Mouse (Mus musculus): ENCODE measurements around the gene Parn. TPM values are rescaled to one million over a fixed set of nuclear protein-coding genes. Genes with fewer than 3 reads are reported as not detected.

Gene Parn
- polyA plus RNA-seq, 1 experiment, result 21.4 TPM

GRCm38 (mm10) chr16:13628345-13628744, 39.6 kb downstream of the Parn start:
- no peak for DNase-seq (ENCODE audit: low spot score)

DNA sequence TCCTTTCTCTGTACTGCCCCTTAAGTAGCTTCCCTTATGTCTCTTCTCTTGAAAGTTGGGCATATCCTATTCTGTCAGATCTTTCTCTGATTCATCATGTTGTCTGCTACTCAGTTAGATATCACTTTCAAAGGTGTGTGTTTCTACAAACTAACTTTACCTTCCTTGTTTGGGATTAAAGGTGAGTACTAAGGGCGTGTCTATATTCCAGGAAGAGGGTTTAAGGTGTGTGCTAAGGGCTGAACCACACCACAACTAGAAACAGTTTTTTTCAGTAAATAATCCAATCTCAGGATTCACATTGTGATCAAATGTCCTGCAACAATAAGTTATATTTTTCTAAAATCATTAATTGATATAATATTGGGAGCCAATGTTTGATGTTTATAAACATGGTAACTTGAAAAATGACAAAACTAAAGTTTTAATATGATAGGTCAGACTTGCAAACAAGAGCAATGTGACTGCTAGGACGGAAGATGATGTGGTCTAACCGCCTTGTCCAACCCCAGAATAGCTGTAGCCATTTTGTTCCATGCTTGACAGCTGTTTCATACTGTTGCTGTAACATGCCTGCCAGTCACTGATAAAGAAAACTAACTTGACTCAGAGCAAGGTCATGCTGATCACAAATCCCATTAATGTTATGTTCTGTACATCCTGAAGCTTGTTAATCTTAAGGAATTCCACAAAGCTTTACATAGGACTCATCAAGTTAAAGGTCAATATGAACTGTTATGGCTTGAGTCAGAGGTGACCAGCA, 46.0 kb downstream of the Parn start:
- no peak for DNase-seq (ENCODE audit: low spot score)

DNA sequence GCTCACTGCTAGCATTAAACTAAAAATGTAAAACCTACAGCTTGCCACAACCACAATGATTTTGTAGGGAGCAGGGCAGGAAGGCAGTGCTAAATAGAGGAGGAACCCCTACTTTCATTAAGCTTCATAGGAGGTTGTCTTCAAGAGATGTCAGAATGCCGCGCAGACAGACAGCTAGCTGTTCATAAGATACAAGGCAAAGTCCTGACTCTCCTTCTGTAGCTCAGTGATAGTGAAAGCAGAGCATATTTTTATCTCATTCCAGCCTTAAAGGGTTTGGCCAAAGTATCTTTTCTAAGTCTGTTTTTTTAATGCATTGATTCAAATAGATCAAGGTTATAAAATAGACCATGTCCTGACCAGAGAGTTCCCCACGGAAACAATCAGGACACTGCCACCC, 47.8 kb downstream of the Parn start:
- no peak for DNase-seq (ENCODE audit: low spot score)

DNA sequence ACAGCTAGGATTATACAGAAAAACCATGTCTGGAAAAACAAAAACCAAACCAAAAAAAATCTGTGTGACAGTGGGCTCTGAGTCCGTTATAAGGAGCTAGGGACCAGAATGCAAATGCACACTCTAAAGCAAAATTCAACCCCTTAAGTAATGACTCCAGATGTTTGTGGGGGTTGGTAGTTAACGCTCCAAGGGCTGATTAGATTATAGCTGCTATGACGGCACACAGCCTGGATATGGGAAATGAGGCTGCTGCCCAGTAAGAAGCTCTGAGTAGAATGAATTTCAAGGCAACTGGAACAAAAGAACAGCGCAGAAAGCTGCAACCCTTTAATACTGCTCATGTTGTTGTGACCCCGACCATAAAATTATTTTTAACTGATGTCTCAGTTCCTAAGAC, 52.7 kb downstream of the Parn start:
- no peak for DNase-seq (ENCODE audit: low spot score)

DNA sequence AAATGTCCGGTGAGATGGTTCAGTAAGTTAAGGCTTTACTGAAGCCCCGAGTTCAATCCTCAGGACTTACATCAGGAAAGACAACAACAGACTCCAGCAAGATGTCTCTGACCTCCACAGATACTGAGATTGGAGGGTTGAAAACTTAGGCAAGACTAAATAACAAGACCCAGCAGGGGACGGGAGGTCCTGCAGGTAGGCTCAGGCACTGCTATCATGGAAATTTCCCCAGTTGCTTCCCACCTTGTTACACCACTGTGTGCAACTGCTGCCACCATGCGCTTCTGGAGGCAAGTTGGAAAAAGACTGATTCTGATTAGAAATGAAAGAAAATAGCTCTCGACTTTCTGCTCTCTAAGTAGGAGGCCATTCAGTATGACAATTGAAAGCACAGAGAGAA, 55.4 kb downstream of the Parn start:
- DNase-seq (ENCODE audit: low spot score), result no peak

- no peak for DNase-seq (ENCODE audit: low spot score)
These were observed 55.9 kb downstream of the Parn start for GRCm38 (mm10) chr16:13612058-13612457.

DNA sequence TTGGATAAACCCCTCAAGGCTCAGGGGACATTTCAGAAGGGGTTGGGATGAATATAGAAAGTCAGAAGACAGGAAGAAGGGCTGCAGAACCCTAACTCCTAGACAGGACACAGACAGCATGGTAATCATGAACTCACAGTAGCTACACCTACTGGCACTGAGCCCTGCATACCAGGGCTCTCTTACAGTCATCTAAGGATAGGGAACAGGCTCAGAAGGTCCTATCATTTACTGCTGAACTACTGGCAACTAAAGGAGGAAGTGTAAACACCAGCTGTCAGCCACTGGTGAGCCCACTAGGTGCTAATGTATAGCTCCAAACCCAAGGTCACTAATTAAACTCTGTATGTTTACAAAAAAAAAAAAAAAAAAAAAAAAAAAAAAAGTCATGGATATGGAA, 56.6 kb downstream of the Parn start:
- no peak for DNase-seq (ENCODE audit: low spot score)

DNA sequence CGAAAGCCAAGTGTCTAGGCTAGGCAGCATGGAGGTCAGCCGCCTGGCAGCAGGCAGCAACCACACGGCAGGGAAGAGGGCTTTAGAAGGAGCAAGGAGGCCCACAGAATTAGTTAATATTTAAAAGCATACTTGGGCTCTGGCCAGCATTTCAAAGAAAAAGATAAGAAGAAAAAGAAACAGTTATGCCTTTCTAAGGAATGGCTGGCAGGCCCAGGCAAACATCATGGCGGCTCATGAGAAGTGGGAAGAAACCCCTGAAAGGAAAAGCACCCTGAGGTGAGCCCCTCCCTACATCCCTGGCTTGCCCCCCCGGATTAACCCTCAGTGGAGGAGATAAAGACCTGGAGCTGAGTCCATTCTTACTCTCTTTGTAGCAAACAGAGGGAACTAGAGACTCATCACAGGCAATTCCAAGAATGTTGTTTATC, 57.0 kb downstream of the Parn start:
- DNase-seq (ENCODE audit: low spot score), result no peak

- no peak for DNase-seq (ENCODE audit: low spot score)
These were observed 59.3 kb downstream of the Parn start for GRCm38 (mm10) chr16:13608705-13609085.

GRCm38 (mm10) chr16:13607987-13608704, 59.8 kb downstream of the Parn start:
- no peak for DNase-seq (ENCODE audit: low spot score)

DNA sequence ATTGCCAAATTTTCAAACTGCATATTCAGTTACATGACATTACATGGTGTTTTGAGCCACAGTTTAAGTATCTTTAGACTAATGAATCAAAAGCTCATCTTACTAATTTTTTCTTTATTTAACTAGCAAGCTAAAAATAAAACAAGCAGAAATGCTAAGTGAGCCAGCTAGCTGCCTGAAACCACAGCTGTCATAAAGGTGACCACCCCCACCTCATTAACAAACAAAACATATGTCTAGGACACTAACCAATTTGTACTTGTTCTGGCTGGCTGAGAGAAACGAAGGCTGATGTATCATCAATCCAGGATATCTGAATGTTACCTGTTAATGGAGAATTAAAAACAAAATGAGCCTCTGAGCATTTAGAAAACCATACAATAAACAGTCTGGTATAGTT, 65.2 kb downstream of the Parn start:
- DNase-seq (ENCODE audit: low spot score), result no peak

DNA sequence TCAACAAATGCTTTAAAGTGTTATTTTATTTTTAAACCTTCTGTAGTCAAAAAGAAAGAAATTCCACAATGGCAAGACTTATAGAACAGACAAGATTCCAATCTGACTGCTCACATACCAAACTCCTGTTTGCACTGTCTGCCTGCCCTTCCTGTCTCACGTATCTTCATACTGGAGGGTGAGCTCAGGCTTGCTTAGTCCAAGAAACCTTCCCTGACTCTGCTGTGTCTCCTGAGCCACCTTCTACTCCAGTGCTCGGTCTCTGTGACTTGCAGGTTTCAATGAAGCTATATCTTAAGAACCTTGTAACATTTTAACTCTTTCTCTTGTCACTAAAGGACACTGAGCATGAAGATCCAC, 78.9 kb downstream of the Parn start:
- no peak for DNase-seq (ENCODE audit: low spot score)

- DNase-seq (ENCODE audit: low spot score), result no peak
These were observed 79.6 kb downstream of the Parn start for GRCm38 (mm10) chr16:13588182-13589048.

GRCm38 (mm10) chr16:13585234-13585633, 82.7 kb downstream of the Parn start:
- no peak for DNase-seq (ENCODE audit: low spot score)

- no peak for DNase-seq (ENCODE audit: low spot score)
These were observed 87.2 kb downstream of the Parn start for GRCm38 (mm10) chr16:13580784-13581183.

GRCm38 (mm10) chr16:13580016-13580415, 88.0 kb downstream of the Parn start:
- DNase-seq (ENCODE audit: low spot score), result no peak

DNA sequence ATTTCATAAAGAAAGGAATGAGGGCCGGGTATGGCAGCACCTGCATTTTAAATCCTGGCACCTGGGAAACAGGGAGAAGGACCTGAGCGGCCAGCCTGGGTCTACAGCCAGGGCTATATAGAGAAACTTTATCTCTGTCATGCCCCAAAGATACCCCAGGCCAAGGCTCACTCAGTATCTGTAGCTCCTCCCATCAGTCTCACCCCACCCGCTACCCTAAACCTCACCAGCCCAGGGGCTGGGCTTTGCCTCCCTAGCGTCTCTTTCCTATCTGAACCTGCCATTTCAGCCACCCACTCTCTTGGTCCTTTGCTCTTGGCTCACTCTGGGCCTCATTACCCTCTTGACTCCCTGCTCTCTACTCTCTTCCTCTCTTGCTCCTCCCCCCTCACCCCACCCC, 92.7 kb downstream of the Parn start:
- no peak for DNase-seq (ENCODE audit: low spot score)

DNA sequence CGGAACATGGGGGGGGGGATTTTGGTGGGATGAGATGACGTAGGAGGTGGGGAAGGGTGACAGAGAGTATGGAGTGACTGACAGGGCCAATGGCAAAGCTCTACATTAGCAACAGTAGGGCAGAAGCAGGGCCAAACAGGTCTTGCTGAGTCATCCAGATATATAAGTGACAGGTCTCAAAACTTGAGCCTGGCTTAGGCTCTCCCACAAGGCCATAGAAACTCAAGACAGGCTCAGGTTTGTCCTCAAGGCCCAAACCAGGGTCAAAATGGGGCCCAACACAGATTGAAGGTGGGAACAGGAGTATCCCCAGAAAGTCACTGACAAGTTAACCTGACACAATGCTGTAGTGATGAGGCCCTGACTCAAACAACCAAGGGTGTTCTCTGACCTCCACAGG, 99.7 kb downstream of the Parn start:
- no peak for DNase-seq (ENCODE audit: low spot score)

DNA sequence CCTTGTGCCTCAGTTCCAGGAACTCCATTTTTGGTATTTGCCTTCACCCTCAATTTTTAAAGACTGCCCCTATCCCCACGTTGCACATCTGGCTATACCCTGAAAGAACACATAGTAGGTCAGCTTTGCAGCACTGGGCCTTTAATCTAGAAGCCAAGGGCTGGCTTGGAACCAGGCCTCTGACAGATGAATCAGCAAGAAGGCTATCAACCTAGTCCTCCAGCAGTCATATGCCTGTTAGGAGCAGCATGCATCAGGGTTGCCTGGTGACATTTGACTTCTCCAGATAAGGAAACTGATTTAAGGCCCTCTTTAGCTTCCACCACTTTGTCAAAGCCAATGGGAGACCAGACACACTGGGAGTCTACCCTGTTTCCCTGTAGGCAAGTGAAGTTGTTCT, 100.4 kb downstream of the Parn start:
- DNase-seq (ENCODE audit: low spot score), result no peak

DNA sequence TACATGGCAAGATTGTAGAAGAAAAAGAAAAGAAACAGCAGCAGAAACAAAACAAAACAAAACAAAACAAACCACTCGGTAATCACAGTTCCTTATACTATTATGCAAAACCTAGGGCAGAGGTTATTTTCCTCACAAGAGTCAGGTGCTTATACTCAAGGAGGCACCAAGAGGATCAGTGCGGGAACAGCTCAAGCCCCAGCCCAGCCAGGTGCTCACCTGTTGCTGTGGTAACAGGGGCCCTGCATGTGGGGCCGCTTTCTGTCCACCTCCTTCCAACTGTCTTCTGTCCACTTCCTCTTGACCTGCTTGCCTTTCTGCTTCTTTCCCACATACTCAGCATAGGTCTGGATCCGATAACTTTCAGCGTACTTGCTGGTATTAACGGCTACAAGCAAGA, 101.6 kb downstream of the Parn start:
- DNase-seq (ENCODE audit: low spot score), result no peak

GRCm38 (mm10) chr16:13565291-13565690, 102.7 kb downstream of the Parn start:
- no peak for DNase-seq (ENCODE audit: low spot score)

DNA sequence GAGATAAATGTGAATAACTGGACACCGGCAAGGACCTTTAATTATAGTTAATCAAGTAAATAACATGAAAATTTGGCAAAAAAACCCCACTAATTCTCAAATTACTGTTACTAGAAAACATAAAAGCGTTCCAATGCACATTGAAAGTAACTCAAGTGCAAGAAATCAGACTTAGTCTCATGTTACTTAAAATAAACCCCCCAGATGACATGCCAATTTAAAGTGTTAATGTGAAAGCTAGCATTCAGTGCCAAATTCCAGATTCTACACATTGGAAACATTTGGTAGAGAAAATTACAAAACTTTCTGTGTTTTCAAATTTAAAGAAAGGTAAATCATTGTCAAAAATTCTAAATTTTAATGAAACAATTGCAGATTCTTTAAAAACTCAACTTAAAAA, 110.2 kb downstream of the Parn start:
- no peak for DNase-seq (ENCODE audit: low spot score)
